Mouse (Mus musculus): ENCODE measurements around the gene Gm43302.
"Not testable (repeated sequence)": the region's sequence is repeated elsewhere in the genome, so short reads cannot be mapped to it uniquely, and the experiment has no call there.

Gene Gm43302

DNA sequence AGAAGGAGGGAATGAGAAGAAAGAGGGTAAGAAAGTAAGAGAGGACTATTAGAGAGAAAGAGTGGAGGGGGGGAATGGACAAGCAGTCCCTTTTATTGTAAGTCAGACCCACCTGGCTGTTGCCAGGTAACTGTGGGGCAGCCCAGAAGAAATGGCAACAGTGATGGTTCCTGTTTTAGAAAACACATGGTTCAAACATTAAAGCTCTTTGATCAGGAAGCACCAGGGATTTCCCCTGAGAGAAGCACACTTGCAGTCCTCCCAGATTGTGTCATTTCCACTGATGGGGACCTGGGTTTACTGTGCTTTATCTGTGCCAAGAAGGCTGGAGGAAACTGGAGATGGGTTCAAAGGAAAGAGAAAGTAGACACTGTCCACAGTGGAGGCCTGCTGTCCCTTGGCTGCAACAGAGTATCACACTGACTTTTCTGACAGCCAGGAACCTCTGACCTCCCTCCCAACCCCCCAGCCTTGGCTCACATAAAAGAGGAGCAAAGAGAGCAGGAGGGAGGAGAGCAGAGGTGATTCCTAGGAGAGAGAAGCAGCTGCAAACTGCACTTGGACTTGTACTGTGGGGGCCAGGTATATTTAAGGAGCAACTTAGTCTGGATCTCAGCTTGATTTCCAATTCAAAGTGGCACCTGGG lies 95.5 kb downstream of the Gm43302 start:
- DNase-seq (ENCODE audit: low spot score in 2 of 2) = not testable (repeated sequence)

DNA sequence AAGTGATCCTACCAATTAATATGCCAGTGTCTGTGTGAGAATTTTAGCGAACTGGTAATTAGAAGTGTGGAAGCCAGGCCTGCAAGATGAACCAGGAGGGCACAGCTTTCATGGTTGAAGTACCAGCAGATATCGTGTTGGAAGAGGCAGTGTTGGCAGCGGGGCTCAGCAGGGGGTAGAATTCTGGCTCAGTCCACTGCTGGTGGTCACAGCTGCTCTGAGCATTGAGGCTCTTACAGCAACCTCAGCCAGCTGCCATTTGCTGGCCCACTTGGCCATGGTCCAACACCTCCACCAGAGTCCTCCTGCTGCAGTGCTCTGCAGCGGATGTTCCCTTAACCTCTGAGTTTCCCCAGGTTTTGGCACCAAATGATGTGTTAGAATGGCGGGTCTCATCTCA lies 97.2 kb downstream of the Gm43302 start:
- DNase-seq (ENCODE audit: low spot score in 2 of 2) = not testable (repeated sequence)

DNA sequence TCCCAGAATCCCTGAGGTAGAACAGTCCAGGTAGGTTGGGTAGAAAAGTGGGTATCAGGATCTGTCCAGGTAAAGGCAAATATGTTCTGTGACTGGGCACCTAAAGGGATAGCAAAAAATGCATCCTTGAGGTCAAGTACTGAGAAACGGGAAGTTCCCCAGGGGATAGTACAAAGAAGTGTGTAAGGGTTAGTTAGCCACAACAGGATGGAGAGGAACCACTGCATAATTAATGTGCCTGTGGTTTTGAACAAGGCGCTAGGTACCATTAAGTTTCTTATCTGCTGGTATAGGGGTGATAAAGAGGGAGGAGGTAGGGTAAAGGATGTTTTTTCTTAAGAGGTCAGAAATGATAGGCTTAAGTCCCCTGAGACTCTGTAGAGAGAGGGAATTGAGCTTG lies 101.0 kb downstream of the Gm43302 start:
- not testable (repeated sequence) for DNase-seq (ENCODE audit: low spot score in 2 of 2)

DNA sequence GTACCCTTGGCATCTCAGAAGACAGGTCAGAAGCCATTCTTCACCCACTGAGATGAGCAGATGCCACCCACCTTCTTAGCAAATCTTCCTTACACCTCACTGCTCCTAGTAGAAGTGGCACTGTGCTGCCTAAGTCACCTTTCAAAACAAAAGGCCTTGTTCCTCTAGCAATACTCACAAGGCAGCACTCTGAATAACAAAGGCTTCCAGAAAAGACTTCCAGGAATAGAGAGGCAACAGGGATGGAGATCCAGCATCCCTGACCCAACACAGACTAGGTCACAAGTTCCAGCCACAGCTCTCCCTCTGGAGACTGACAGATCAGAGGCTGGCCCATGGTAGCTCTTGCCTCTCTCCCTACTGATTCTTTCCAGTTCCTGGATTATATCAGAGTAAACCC lies 112.0 kb downstream of the Gm43302 start:
- DNase-seq (ENCODE audit: low spot score in 2 of 2) = no peak
